Mouse (Mus musculus): ENCODE data around the gene Stk11. TPM values are rescaled to one million over a fixed set of nuclear protein-coding genes. Genes with fewer than 3 reads are reported as not detected.

Gene Stk11
- polyA plus RNA-seq, 1 experiment = 77.3 TPM

GRCm38 (mm10) chr10:80130403-80131031 is 14.9 kb downstream of the Stk11 start:
- no peak for DNase-seq (ENCODE audit: low spot score)

- DNase-seq (ENCODE audit: low spot score) = no peak
These were observed 15.8 kb downstream of the Stk11 start for GRCm38 (mm10) chr10:80131316-80131951.

GRCm38 (mm10) chr10:80131952-80132350 is 16.3 kb downstream of the Stk11 start:
- no peak for DNase-seq (ENCODE audit: low spot score)

- DNase-seq (ENCODE audit: low spot score) = no peak
These were observed 17.7 kb downstream of the Stk11 start for GRCm38 (mm10) chr10:80133226-80133849.

GRCm38 (mm10) chr10:80134421-80134820 is 18.8 kb downstream of the Stk11 start:
- no peak for DNase-seq (ENCODE audit: low spot score)

- no peak for DNase-seq (ENCODE audit: low spot score)
These were observed 19.6 kb downstream of the Stk11 start for GRCm38 (mm10) chr10:80135161-80135560.

GRCm38 (mm10) chr10:80135641-80136040 is 20.0 kb downstream of the Stk11 start:
- DNase-seq (ENCODE audit: low spot score) = no peak

GRCm38 (mm10) chr10:80136179-80136951 is 20.8 kb downstream of the Stk11 start:
- no peak for DNase-seq (ENCODE audit: low spot score)

- DNase-seq (ENCODE audit: low spot score) = no peak
These were observed 21.5 kb downstream of the Stk11 start for GRCm38 (mm10) chr10:80136952-80137625.

- DNase-seq (ENCODE audit: low spot score) = no peak
These were observed 22.3 kb downstream of the Stk11 start for GRCm38 (mm10) chr10:80137626-80138552.

GRCm38 (mm10) chr10:80138553-80139438 is 23.2 kb downstream of the Stk11 start, which contains the start of gene Atp5d:
Gene Atp5d, plus strand, starts transcription at chr10:80138632.
- DNase-seq (ENCODE audit: low spot score) = peak; percentile 67

- DNase-seq (ENCODE audit: low spot score) = no peak
These were observed 23.8 kb downstream of the Stk11 start for GRCm38 (mm10) chr10:80139439-80139775.

- no peak for DNase-seq (ENCODE audit: low spot score)
These were observed 24.5 kb downstream of the Stk11 start for GRCm38 (mm10) chr10:80139975-80140665.

GRCm38 (mm10) chr10:80140666-80141035 is 25.0 kb downstream of the Stk11 start, which contains the start of gene Cbarp:
Gene Cbarp, minus strand, starts transcription at chr10:80140835.
- no peak for DNase-seq (ENCODE audit: low spot score)

GRCm38 (mm10) chr10:80141243-80141642 is 25.6 kb downstream of the Stk11 start:
- peak; percentile 90 for DNase-seq (ENCODE audit: low spot score)

- peak; percentile 79 for DNase-seq (ENCODE audit: low spot score)
These were observed 26.4 kb downstream of the Stk11 start for GRCm38 (mm10) chr10:80141786-80142529.

GRCm38 (mm10) chr10:80142530-80142925 is 26.9 kb downstream of the Stk11 start:
- no peak for DNase-seq (ENCODE audit: low spot score)

GRCm38 (mm10) chr10:80143664-80144063 is 28.1 kb downstream of the Stk11 start:
- no peak for DNase-seq (ENCODE audit: low spot score)
